Mouse (Mus musculus): Measurements from ENCODE around the gene Arfip1.
"Not testable (repeated sequence)": the region's sequence is repeated elsewhere in the genome, so short reads cannot be mapped to it uniquely, and the experiment has no call there.

Arfip1 gene

DNA sequence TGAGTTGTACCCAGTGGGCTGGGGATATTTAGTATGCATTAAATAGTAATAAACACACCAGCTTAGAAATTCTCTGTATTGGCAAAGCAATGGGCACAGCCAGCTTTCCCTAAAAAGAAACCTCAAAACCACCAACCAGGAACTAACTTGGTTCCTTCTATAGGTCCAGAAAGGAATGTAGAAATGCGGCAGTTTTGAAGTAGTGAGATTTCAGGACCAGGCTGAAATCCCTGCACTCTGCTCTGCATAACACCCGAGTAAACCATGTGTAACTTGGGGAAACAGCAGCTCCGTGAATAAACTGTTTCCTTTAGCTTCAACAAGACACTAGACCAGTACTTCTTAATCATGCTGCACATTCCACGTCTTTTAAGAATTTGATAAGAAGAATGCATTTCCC is 1.7 kb downstream of the Arfip1 start:
- in situ Hi-C loops (cut with MboI; ENCODE audit: low sequenced_read_pairs) = no loop called here

DNA sequence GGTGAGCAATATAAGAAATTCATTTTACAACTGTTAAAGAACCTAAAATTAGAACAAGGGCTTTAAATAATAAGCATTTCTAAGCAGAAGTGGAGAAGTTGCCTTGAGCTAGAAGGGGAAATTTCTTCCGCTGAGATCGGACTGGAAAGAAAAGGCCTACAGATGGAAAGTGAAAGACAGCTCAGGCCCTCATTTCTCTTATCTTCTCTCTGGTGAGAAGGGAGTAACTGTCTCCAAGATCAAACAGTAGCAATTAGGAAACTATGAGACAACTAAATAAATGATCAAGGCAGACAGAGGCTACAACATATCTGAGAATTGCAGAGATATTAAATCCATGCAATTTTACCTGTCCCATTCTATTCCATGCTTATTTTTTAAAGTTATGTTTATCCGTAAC is 11.9 kb downstream of the Arfip1 start:
- in situ Hi-C loops (cut with MboI; ENCODE audit: low sequenced_read_pairs) = no loop called here

DNA sequence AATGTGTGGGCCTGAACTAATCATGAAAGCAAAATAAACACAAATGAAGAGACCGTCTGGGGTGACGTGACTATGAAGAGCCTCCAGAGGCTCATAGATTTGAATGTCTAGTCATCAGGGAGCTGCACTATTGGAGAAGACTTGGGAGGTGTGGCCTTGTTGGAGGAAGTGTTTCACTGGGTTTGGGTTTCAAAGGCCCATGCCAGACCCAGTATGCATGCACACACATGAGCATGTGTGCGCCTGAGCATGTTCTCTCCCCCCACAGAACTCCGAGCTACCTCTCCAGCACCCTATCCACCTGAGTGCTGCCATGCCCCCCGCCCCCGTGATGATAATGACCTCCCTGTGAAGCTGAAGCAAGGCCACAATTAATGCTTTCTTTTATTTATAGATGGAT is 12.8 kb downstream of the Arfip1 start:
- in situ Hi-C loops (cut with MboI; ENCODE audit: low sequenced_read_pairs) = no loop called here

DNA sequence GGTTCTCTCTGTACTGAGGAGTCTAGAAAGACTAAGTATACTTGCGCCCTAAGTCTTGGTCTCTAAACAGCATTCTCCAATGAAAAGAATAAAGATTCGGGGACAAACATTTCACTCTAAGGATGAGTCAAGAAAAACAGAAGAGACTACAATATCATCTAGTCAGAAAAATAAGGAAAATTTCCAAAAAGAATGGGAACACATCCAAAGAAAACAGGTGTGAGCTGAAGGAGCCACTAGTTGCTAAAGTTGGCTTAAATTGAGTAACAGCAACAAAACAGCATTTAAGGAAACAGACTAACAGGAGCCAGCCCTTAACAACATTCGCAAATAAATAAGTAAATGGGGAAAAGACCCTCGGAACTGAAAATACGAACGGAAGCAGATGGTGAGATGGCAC is 13.9 kb downstream of the Arfip1 start:
- in situ Hi-C loops (cut with MboI; ENCODE audit: low sequenced_read_pairs) = no loop called here

DNA sequence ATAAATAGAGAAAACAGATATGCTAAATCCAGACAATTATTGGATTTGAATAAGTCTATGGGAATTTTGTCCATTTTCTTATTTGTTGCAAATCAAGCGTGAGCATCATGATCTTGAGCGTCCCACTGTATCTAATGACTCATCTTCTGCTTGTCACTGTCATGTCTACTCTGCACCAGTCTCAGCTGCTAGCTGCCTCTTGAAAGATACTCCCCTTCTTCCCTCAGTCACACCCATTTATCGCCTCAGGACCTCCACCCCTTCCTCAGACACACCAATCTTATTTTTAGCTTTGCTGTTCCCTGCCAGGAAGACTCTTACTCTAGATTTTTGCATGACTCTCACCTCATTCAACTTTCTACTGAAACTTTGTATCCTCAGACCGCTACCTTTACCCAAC is 19.0 kb downstream of the Arfip1 start:
- in situ Hi-C loops (cut with MboI; ENCODE audit: low sequenced_read_pairs) = no loop called here

DNA sequence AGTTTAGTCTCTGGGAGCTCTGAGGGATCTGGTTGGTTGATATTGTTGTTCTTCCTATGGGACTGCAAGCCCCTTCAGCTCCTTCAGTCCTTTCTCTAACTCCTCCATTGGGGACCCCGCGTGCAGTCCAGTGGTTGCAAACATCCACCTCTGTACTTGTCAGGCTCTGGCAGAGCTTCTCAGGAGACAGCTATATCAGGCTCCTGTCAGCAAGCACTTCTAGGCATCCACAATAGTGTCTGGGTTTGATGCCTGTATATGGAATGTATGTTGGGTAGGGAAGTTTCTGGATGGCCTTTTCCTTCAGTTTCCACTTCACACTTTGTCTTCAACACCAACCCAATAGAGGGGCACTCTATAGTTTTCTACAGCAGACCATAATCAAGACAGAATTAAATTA is 19.5 kb downstream of the Arfip1 start:
- in situ Hi-C loops (cut with MboI; ENCODE audit: low sequenced_read_pairs) = not testable (repeated sequence)

DNA sequence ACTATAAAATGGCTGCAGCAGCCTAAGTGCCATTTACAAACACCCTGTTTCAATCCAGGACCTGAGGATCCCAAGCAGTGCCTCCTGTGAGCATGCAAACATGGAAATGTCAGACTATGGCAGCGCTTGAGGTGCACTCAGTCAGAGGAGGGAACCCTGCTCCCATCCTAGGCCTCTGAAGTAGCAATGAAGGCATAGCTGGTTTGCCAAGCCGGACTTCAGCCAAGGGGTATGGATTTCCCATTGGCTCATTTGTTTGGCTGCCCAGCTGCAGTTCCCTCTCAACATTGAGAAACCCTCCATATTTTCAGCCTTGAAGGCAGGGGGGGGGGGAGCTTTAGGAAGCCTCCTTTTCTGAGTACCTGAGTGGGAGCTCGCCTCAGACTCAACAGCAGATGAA is 24.1 kb downstream of the Arfip1 start:
- in situ Hi-C loops (cut with MboI; ENCODE audit: low sequenced_read_pairs) = no loop called here

DNA sequence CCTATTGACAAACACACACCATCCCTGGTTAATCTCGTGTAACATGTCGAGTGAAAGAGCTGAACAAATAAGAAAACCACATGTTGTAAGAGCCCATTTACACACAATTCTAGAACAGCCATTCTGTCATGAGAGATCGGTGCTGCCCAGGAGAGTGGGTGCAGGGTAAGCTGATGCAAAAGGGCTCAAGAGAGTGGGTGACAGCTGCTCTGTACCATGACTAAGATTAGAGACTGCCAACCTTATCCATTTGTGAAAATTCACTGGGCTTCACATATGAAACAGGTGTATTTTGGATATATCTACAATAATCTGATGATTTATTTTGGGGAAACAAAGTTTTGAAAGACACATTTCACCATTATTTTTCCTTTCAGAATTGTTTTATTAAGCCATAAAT is 26.6 kb downstream of the Arfip1 start:
- in situ Hi-C loops (cut with MboI; ENCODE audit: low sequenced_read_pairs) = no loop called here

DNA sequence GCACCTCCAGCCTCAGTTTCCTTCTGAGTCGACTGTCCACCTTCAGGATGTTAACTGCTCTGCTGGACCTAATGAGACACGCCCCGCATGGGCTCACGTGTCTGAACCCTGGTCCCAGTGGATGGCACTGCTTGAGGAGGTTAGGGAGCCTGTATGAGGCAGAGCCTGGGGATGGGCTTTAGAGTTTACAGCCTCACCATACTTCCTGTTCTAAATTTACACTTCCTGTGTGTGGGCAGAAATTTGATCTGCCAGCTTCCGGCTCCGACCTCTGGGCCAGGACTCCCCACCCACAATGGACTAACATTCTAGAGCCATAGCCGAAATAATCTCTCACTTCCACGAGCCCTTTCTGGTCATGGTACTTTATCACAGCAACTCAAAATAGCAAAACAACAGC is 35.2 kb downstream of the Arfip1 start:
- in situ Hi-C loops (cut with MboI; ENCODE audit: low sequenced_read_pairs) = loop anchor here (25.0 kb wide), 1 partner anchor 385 kb away; the partner anchor contains the start of genes Gm6525 and Mnd1

DNA sequence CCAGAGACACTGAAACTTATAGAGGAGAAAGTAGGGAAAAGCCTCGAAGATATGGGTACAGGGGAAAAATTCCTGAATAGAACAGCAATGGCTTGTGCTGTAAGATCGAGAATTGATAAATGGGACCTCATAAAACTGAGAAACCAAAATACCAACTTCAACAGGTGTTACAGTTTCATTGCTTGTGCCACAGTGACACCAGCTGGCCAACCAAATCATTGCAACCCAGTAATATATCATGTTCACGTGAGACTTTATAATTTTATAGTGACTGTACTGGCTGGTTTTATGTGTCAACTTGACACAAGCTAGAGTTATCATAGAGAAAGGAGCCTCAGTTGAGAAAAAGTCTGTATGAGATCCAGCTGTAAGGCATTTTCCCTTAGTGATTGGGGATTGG is 40.0 kb downstream of the Arfip1 start:
- in situ Hi-C loops (cut with MboI; ENCODE audit: low sequenced_read_pairs) = loop anchor here (25.0 kb wide), 1 partner anchor 380 kb away; the partner anchor contains the start of genes Gm6525 and Mnd1

DNA sequence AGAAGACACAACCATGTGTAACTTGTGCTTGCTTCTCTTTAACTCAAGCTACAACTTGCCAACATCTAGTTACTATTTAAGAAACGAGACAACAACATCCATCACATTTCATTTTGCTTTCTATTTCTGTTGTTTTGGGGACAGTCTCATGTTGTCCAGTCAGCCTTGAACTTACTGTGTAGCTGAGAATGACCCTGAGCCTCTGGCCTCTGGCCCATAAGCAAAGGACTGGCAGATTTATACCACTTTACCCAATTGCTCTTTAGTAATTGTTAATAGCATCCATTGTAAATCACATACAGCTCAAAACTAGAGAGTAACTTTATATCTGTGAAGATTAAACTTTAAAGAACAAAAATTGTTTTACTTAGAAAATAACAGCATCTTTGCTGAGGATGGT is 40.5 kb downstream of the Arfip1 start:
- in situ Hi-C loops (cut with MboI; ENCODE audit: low sequenced_read_pairs) = loop anchor here (25.0 kb wide), 1 partner anchor 380 kb away; the partner anchor contains the start of genes Gm6525 and Mnd1

DNA sequence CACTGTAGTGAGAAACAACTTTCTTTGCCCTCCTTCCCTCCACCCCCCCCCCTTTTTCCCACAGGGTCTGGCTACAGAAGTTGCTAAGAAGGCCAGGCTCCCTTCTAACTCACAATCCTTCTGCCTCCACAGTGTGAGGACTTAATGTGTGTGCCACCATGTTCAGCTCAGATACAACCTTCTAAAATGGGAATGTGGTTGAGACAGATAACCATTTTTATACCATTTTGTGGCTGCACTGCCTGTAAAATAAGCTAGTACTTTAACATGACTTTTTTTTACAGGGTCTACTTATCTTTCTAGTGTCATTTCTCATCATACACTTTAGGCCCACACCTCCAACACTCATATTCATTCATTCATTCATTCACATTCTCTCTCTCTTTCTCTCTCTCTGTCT is 41.8 kb downstream of the Arfip1 start:
- in situ Hi-C loops (cut with MboI; ENCODE audit: low sequenced_read_pairs) = loop anchor here (25.0 kb wide), 1 partner anchor 378 kb away; the partner anchor contains the start of genes Gm6525 and Mnd1

DNA sequence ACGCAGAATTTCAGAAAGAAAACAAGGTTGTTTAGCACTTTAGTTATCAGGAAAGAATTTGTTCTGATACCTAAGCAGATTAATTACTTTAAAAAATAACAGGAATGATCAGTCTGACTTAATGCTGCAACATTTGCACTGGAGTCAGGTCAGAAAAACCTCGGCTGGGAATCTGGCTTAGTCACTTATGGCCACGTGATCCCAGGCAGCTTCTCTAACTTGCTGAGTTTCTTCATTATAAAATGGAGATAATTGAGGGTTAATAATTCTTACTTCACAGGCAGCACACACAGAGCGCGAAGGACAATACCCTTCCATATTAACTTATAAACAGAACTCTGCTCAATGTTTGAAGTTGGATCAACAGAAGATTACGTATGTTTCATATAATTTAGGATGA is 45.4 kb downstream of the Arfip1 start:
- in situ Hi-C loops (cut with MboI; ENCODE audit: low sequenced_read_pairs) = loop anchor here (10.0 to 25.0 kb wide), 2 partner anchors 192 to 375 kb away; partner anchors contain the start of genes Gm6525 and Mnd1

DNA sequence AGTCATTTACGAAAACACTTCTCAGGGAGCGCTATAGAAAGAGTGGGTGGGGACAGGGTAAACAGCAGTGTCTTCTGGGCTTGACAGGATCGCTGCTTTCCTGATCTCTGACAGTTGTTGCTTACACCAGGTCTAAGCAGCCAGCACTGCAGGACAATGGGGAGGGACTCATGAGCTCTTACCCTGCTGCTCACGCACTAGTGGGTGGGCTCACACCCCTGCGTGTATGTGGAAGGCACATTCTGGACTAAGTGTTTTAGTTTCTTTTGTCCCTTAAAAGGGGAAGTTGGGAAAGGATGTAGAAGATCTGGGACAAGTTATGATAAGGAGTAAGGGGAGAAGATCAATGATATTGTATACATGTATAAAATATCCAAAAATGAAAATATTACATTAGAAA is 49.2 kb downstream of the Arfip1 start:
- in situ Hi-C loops (cut with MboI; ENCODE audit: low sequenced_read_pairs) = loop anchor here (10.0 to 25.0 kb wide), 2 partner anchors 188 to 371 kb away; partner anchors contain the start of genes Gm6525 and Mnd1

DNA sequence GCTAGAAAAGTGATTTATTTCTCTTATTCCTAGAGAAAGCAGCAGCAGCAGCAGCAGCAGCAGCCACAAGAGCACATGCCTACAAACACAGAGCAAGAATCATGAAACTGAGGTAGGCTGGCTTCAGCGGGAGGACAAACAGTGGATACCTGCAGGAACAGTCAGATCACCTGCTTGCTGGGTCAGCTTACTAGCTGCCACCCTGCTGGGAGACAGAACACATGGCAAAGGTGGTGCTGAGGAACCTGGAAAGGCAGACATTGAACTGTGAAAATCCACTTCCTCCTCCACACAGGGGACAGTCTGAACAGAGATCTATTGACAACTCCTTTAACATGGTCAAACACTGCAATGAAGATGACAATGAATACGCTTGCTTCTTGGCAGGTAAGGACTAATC is 53.4 kb downstream of the Arfip1 start:
- in situ Hi-C loops (cut with MboI; ENCODE audit: low sequenced_read_pairs) = loop anchor here (25.0 kb wide), 1 partner anchor 367 kb away; the partner anchor contains the start of genes Gm6525 and Mnd1

DNA sequence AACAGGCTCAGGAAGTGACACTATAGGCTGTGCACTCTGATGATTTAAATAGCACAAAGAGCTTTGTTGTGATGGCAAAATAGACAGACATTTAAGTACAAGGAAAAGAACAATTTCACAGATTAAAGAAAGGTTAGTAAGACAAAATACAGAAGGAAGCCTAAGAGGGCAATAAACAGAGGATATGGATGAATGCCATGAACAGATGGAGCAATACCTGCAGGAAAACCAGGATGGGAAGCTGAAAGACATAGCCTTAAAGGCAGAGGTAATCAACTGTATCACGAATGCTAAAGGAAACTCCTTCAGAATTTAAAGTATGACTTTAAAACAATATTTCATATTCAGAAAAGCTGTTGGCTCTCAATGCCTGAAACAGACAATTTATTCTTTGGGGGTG is 57.5 kb downstream of the Arfip1 start:
- in situ Hi-C loops (cut with MboI; ENCODE audit: low sequenced_read_pairs) = loop anchor here (25.0 kb wide), 1 partner anchor 363 kb away; the partner anchor contains the start of genes Gm6525 and Mnd1

DNA sequence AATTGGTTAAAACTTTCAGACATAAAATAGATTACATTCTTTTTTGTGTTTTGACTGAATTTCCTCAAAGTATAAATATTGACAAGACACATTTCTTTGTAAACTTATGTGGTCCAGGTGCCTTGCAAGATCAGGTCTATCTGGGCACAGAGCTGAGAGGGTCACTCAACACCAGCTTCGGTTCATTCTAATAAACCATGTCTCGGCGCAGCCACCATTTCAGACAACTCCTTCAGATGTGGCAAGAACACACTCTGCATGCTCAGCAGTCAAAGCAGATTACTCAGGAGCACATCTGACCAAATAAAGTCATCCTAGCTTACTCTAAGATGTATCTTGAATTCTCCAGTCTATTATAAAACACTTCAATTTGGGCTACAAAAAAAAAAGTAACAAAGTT is 66.3 kb downstream of the Arfip1 start:
- in situ Hi-C loops (cut with MboI; ENCODE audit: low sequenced_read_pairs) = no loop called here

DNA sequence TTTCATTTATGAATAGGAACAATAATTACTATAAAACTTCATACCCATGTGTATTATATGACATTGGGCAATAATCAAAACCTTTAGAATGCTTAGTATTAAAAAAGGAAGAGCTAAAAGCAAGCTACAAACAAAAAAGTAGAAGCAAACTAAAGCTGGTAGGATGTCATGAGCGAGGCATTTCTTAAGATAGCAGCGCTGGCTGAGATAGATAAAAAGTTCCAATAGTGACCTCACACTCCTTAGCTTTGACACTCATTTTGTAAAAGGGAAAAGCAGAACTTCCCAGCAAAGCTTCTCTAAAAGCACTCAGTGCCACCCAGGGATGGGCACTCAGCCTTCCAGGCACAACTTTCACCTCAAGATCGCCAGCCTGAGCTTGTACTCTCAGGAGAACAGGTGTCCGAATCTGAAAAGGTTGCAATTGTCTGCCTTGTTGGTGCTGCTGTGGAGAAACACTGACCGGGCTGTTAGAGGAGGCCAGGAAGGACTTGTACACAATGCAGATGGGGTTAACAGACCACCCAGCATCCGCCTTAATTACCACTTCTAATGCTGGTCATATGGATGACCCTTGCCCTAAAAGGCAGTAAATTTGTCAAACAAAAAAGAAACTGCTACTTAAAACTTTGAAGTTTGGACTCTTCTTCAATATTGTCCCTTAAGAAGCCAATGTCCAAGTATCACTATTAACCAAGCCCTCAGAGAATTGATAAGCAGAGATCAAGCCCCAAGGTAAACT is 69.5 kb downstream of the Arfip1 start:
- in situ Hi-C loops (cut with MboI; ENCODE audit: low sequenced_read_pairs) = no loop called here

DNA sequence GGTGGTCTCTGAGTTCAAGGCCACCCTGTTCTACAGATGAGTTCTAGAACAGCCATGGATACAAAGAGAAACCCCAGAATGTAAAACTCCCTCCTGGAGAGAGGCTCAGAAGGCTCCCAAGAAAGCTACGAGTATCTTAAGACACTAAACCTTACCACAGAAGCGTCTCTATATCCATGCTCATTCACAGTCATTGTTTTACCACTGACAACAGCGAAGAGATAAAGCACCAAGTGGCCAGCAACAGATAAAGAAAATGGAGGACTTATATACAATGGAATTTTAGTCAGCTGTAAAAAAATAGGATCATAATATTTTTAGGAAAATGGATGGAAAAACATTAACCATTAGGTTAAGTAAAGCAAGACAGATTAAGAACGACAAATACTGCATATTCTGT is 77.2 kb downstream of the Arfip1 start:
- in situ Hi-C loops (cut with MboI; ENCODE audit: low sequenced_read_pairs) = no loop called here

DNA sequence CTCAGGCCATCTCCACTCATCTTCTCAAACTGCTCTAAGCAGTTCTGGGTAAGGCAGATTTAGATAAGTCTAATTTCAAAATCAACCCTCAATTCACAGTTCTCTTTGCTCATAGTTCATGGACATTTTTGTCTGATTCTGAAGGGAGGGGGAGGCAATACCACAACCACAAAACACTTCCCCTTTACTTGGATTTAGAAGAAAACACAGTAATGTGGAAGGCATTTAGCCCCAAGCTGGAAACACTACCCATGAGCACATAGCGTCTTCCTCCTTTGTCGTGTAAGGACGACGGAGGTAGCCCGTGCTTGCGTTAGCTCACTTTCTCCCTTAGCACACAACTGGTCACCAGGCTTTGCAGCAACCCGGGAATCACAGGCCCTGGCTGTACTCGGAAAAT is 78.1 kb downstream of the Arfip1 start:
- in situ Hi-C loops (cut with MboI; ENCODE audit: low sequenced_read_pairs) = no loop called here

DNA sequence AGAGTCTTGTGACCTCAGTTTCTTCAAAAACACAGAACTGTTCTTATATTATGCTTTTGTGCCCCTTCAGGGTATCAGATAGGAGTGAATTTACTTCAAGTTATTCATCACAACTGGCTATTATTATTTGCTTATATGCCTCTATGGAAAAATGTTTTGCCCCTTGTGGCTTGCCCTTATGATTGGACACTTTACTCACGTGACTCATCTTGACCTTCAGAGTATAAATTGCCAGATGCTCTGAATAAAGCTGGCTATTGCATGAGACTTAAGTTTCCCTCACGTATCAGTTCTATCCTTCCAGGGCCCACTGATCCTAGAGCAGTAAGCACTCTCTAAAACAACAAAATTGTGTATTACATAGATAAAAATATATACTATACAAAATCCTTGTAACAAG is 80.3 kb downstream of the Arfip1 start:
- in situ Hi-C loops (cut with MboI; ENCODE audit: low sequenced_read_pairs) = no loop called here

DNA sequence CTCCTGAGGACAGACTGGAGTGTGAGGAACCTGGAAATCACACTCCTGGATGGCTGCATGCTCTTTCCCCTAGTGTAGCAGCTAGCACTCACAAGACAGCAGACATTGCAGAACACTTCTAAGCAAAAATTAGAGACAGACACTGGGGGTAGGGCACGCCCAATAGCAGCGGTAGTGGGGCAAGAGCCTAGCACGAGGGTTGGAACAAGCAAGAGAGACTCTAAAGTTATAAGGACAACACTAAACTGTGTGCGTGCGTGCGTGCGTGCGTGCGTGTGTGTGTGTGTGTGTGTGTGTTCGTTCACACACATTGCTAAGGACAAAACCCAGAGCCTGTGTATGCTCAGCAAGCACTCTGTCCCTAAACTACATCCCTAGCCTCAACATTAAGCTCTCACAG is 81.9 kb downstream of the Arfip1 start:
- in situ Hi-C loops (cut with MboI; ENCODE audit: low sequenced_read_pairs) = no loop called here

DNA sequence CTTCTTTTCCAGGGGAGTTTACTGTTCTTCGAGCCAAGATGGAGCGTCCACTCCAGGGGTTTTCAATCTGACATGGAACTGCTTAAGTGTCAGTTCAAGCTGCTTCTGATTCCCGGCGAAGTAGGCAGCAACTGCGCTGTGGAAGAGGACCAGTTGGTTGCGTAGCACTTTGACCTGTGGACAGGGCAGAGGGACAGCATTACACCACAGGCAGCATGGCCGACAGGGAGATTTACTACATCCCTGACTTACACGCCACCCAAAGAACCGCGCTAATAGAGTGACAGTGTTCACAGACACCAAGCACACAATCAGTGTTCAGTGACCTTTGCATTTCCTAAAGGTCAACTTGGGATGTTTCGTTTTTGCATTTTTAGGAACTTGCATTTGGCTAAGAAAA is 84.7 kb downstream of the Arfip1 start:
- in situ Hi-C loops (cut with MboI; ENCODE audit: low sequenced_read_pairs) = no loop called here

Measured in CH12F3 (cell line).